Mouse (Mus musculus): ENCODE results near the gene Gys1. TPM values are rescaled to one million over a fixed set of nuclear protein-coding genes. Genes with fewer than 3 reads are reported as not detected.

The Gys1 gene
- polyA plus RNA-seq, 1 experiment from 2014 or later: 28.7 TPM

GRCm38 (mm10) chr7:45490822-45491221 lies 56.2 kb downstream of the Gys1 start:
- no peak for ATAC-seq (replicated peaks; ENCODE audit: insufficient number of reproducible peaks, low FRiP score, low TSS enrichment, low read depth)
- Histone ChIP-seq H3K4me3 (ENCODE audit: low read depth, low read length) (no peak overlapping the region), H3K36me3 (replicated peaks; ENCODE audit: control insufficient read depth, insufficient read depth, low read depth, low read length) (no peaks in the 10 kb centered on the region; the same call in 1 of the 2 replicates), H3K4me2 (ENCODE audit: low read depth, low read length) (no peak overlapping the region), H3K4me1 (ENCODE audit: control insufficient read depth, insufficient read depth, low read length) (no peaks in the 10 kb centered on the region; the same call in 1 of the 2 replicates), H3K27me3 (ENCODE audit: control insufficient read depth, insufficient read depth, low read length) (no peaks in the 10 kb centered on the region), H3K9me3 (replicated peaks; ENCODE audit: control insufficient read depth, low read length) (no peaks in the 10 kb centered on the region), H3K27ac (replicated peaks; ENCODE audit: low read depth, low read length) (no peak overlapping the region), H3K9ac (replicated peaks; ENCODE audit: low read length) (no peak overlapping the region)
- WGBS: 40% methylated on average over 9 of the region's 9 CpGs
- DNase-seq (ENCODE audit: low spot score): peak; percentile 57

GRCm38 (mm10) chr7:45491264-45491663 lies 56.6 kb downstream of the Gys1 start:
- ATAC-seq (replicated peaks; ENCODE audit: insufficient number of reproducible peaks, low FRiP score, low TSS enrichment, low read depth): no peak
- Histone ChIP-seq H3K4me3 (ENCODE audit: low read depth, low read length) (no peak overlapping the region), H3K36me3 (replicated peaks; ENCODE audit: control insufficient read depth, insufficient read depth, low read depth, low read length) (no peaks in the 10 kb centered on the region; the same call in 1 of the 2 replicates), H3K27ac (replicated peaks; ENCODE audit: low read depth, low read length) (no peak overlapping the region), H3K27me3 (ENCODE audit: control insufficient read depth, insufficient read depth, low read length) (no peaks in the 10 kb centered on the region), H3K9ac (replicated peaks; ENCODE audit: low read length) (no peak overlapping the region), H3K4me2 (ENCODE audit: low read depth, low read length) (no peak overlapping the region), H3K4me1 (ENCODE audit: control insufficient read depth, insufficient read depth, low read length) (no peaks in the 10 kb centered on the region; the same call in 1 of the 2 replicates), H3K9me3 (replicated peaks; ENCODE audit: control insufficient read depth, low read length) (no peaks in the 10 kb centered on the region)
- WGBS: 32% methylated on average over 3 of the region's 3 CpGs
- DNase-seq (ENCODE audit: low spot score): no peak

DNA sequence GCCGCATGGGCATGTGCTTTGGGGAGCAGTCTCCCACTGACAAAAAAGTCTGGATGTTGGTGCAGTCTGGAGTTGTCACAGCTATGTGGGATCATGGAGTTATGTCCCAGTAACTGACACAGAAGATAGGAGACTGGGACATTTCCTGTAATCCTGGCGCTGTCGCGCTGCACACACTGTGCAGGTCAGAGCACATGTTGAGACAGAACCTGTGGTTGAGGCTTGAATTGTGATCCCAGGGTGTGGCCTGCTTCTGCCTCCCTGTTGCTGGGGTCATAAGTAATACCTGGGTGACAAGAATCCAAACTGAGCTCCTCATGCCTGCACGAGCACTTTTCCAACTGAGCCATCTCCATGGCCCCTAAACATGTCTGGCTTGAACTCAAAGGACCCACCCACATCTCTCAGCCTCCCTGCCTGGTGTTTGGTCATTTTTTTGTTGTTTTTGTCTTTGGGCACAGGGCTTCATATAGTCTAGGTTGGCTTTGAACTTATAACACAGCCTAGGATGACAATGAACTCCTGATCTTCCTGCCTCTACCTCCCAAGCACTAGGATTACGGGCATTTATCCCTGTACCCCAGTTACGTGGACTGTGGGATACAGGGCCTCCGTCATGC lies 57.7 kb downstream of the Gys1 start:
- H3K36me3 ChIP-seq (replicated peaks; ENCODE audit: control insufficient read depth, insufficient read depth, low read depth, low read length): no peaks in the 10 kb centered on the region; the same call in none of the 2 replicates
- WGBS: 95% methylated on average over 8 of the region's 8 CpGs
- H3K27me3 ChIP-seq (ENCODE audit: control insufficient read depth, insufficient read depth, low read length): no peaks in the 10 kb centered on the region
- H3K9ac ChIP-seq (replicated peaks; ENCODE audit: low read length): no peak overlapping the region
- ATAC-seq (replicated peaks; ENCODE audit: insufficient number of reproducible peaks, low FRiP score, low TSS enrichment, low read depth): no peak
- no peaks in the 10 kb centered on the region for H3K9me3 ChIP-seq (replicated peaks; ENCODE audit: control insufficient read depth, low read length)
- H3K4me2 ChIP-seq (ENCODE audit: low read depth, low read length): no peak overlapping the region
- DNase-seq (ENCODE audit: low spot score): no peak
- no peak overlapping the region for H3K4me3 ChIP-seq (ENCODE audit: low read depth, low read length)
- H3K27ac ChIP-seq (replicated peaks; ENCODE audit: low read depth, low read length): no peak overlapping the region
- H3K4me1 ChIP-seq (ENCODE audit: control insufficient read depth, insufficient read depth, low read length): no peaks in the 10 kb centered on the region; the same call in 1 of the 2 replicates

DNA sequence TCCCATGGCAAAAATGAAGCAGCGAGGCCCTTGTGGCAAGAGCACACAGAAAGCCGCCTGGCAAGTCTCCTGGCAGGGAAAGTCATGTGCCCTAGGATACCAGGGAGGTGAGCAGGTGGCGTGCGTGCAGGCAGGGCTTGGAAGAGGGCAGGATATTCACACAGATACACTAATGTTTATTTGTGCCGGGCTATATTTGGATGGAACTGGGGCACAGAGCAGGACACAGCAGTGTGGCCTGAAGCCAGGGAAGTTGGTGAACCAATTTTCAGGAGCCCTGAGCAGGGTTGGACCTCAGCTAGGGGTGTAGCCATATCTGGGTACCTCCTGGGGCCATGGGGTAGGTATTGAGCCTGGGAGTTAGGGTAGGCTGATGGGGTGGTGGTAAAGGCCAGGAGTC lies 58.3 kb downstream of the Gys1 start:
- Histone ChIP-seq H3K27ac (replicated peaks; ENCODE audit: low read depth, low read length) (no peak overlapping the region), H3K9ac (replicated peaks; ENCODE audit: low read length) (no peak overlapping the region), H3K4me3 (ENCODE audit: low read depth, low read length) (no peak overlapping the region), H3K36me3 (replicated peaks; ENCODE audit: control insufficient read depth, insufficient read depth, low read depth, low read length) (no peaks in the 10 kb centered on the region; the same call in none of the 2 replicates), H3K4me2 (ENCODE audit: low read depth, low read length) (no peak overlapping the region), H3K27me3 (ENCODE audit: control insufficient read depth, insufficient read depth, low read length) (no peaks in the 10 kb centered on the region), H3K9me3 (replicated peaks; ENCODE audit: control insufficient read depth, low read length) (no peaks in the 10 kb centered on the region), H3K4me1 (ENCODE audit: control insufficient read depth, insufficient read depth, low read length) (no peaks in the 10 kb centered on the region; the same call in 1 of the 2 replicates)
- ATAC-seq (replicated peaks; ENCODE audit: insufficient number of reproducible peaks, low FRiP score, low TSS enrichment, low read depth) (no peak), DNase-seq (ENCODE audit: low spot score) (no peak)
- 93% methylated on average over 5 of the region's 5 CpGs for WGBS

DNA sequence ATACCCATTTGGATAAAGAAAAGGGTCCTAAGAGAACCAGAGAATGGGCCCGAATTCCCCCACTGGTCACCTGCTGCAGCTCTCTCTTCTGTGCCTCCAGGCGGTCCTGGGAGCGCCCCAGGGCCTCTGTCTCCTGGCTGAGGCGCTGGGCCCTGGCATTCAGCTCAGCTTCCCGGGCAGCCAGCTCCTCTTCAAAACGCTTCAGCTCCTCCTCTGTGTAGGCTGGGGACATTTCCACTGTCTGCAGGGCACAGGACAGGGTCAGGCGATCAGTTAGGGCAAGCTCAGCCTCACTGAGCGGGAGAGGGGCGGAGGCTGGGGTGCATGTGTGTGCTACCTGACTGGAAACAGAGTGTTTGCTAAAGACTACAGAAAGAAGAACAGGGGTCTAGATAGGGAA lies 59.9 kb downstream of the Gys1 start:
- Histone ChIP-seq H3K9ac (replicated peaks; ENCODE audit: low read length) (no peak overlapping the region), H3K27ac (replicated peaks; ENCODE audit: low read depth, low read length) (no peak overlapping the region), H3K4me3 (ENCODE audit: low read depth, low read length) (no peak overlapping the region), H3K4me2 (ENCODE audit: low read depth, low read length) (no peak overlapping the region), H3K9me3 (replicated peaks; ENCODE audit: control insufficient read depth, low read length) (no peaks in the 10 kb centered on the region), H3K4me1 (ENCODE audit: control insufficient read depth, insufficient read depth, low read length) (no peaks in the 10 kb centered on the region), H3K27me3 (ENCODE audit: control insufficient read depth, insufficient read depth, low read length) (no peaks in the 10 kb centered on the region), H3K36me3 (replicated peaks; ENCODE audit: control insufficient read depth, insufficient read depth, low read depth, low read length) (peaks cover 5% of the 10 kb centered on the region)
- no peak for ATAC-seq (replicated peaks; ENCODE audit: insufficient number of reproducible peaks, low FRiP score, low TSS enrichment, low read depth)
- 77% methylated on average over 9 of the region's 9 CpGs for WGBS
- DNase-seq (ENCODE audit: low spot score): no peak

GRCm38 (mm10) chr7:45498427-45498826 lies 63.8 kb downstream of the Gys1 start:
- no peaks in the 10 kb centered on the region for H3K27me3 ChIP-seq (ENCODE audit: control insufficient read depth, insufficient read depth, low read length)
- DNase-seq (ENCODE audit: low spot score) (no peak), ATAC-seq (replicated peaks; ENCODE audit: insufficient number of reproducible peaks, low FRiP score, low TSS enrichment, low read depth) (no peak)
- H3K9me3 ChIP-seq (replicated peaks; ENCODE audit: control insufficient read depth, low read length): no peaks in the 10 kb centered on the region
- H3K9ac ChIP-seq (replicated peaks; ENCODE audit: low read length): no peak overlapping the region
- no peak overlapping the region for H3K27ac ChIP-seq (replicated peaks; ENCODE audit: low read depth, low read length)
- peaks cover 5% of the 10 kb centered on the region for H3K36me3 ChIP-seq (replicated peaks; ENCODE audit: control insufficient read depth, insufficient read depth, low read depth, low read length)
- WGBS: 91% methylated on average over 6 of the region's 6 CpGs
- no peak overlapping the region for H3K4me2 ChIP-seq (ENCODE audit: low read depth, low read length)
- no peak overlapping the region for H3K4me3 ChIP-seq (ENCODE audit: low read depth, low read length)
- no peaks in the 10 kb centered on the region for H3K4me1 ChIP-seq (ENCODE audit: control insufficient read depth, insufficient read depth, low read length)

Small RNA genes within 50 kb of the gene (microRNA-seq; reads per million reads assigned to microRNA genes)
- gene Gm22133 (ENCODE audit: borderline number of aligned reads): not detected

Other genes with a start within 250 kb of the Gys1 start
- gene Ccdc155, start 230.0 kb upstream of the Gys1 start, polyA plus RNA-seq (2014; fragmentation: Nextera tagmentation; extraction: Ambion mirVana): 0.41 and 0.42 TPM in 2 replicates
- gene Dkkl1, start 222.7 kb upstream of the Gys1 start, polyA plus RNA-seq (2014; fragmentation: Nextera tagmentation; extraction: Ambion mirVana): 1.8 and 2.3 TPM in 2 replicates
- gene Tead2, start 219.1 kb upstream of the Gys1 start, polyA plus RNA-seq (2014; fragmentation: Nextera tagmentation; extraction: Ambion mirVana): 276 and 285 TPM in 2 replicates
- gene Cd37, start 195.7 kb upstream of the Gys1 start, polyA plus RNA-seq (2014; fragmentation: Nextera tagmentation; extraction: Ambion mirVana): 0.86 and 1.1 TPM in 2 replicates
- gene Slc6a16, start 193.8 kb upstream of the Gys1 start, polyA plus RNA-seq (2014; fragmentation: Nextera tagmentation; extraction: Ambion mirVana): 0.21 TPM in 1 of 2 replicates, not detected in the other
- not detected in 2 replicates for gene Slc6a21, start 157.3 kb upstream of the Gys1 start, polyA plus RNA-seq (2014; fragmentation: Nextera tagmentation; extraction: Ambion mirVana)
- 5.0 and 7.2 TPM in 2 replicates for gene Trpm4, start 101.1 kb upstream of the Gys1 start, polyA plus RNA-seq (2014; fragmentation: Nextera tagmentation; extraction: Ambion mirVana)
- 0.33 and 0.34 TPM in 2 replicates for gene Hrc, start 99.6 kb upstream of the Gys1 start, polyA plus RNA-seq (2014; fragmentation: Nextera tagmentation; extraction: Ambion mirVana)
- 7.4 TPM in 2 replicates for gene Ppfia3, start 67.8 kb upstream of the Gys1 start, polyA plus RNA-seq (2014; fragmentation: Nextera tagmentation; extraction: Ambion mirVana)
- 0.77 and 0.86 TPM in 2 replicates for gene Lin7b, start 64.3 kb upstream of the Gys1 start, polyA plus RNA-seq (2014; fragmentation: Nextera tagmentation; extraction: Ambion mirVana)
- 71.6 and 75.0 TPM in 2 replicates for gene Snrnp70, start 39.1 kb upstream of the Gys1 start, polyA plus RNA-seq (2014; fragmentation: Nextera tagmentation; extraction: Ambion mirVana)
- gene Kcna7, start 29.2 kb upstream of the Gys1 start, polyA plus RNA-seq (2014; fragmentation: Nextera tagmentation; extraction: Ambion mirVana): not detected in 2 replicates
- gene Ntf5, start 21.1 kb upstream of the Gys1 start, polyA plus RNA-seq (2014; fragmentation: Nextera tagmentation; extraction: Ambion mirVana): 3.9 and 5.1 TPM in 2 replicates
- gene Lhb, start 14.0 kb upstream of the Gys1 start, polyA plus RNA-seq (2014; fragmentation: Nextera tagmentation; extraction: Ambion mirVana): not detected in 2 replicates
- 172 and 179 TPM in 2 replicates for gene Ruvbl2, start 3.3 kb downstream of the Gys1 start, polyA plus RNA-seq (2014; fragmentation: Nextera tagmentation; extraction: Ambion mirVana)
- gene Ftl1, start 25.0 kb downstream of the Gys1 start, polyA plus RNA-seq (2014; fragmentation: Nextera tagmentation; extraction: Ambion mirVana): 4,830 and 5,123 TPM in 2 replicates
- gene Bax, start 32.1 kb downstream of the Gys1 start, polyA plus RNA-seq (2014; fragmentation: Nextera tagmentation; extraction: Ambion mirVana): 151 and 168 TPM in 2 replicates
- gene Tulp2, start 47.0 kb downstream of the Gys1 start, polyA plus RNA-seq (2014; fragmentation: Nextera tagmentation; extraction: Ambion mirVana): 0.43 and 0.95 TPM in 2 replicates
- gene Gm45808, start 52.0 kb downstream of the Gys1 start, polyA plus RNA-seq (2014; fragmentation: Nextera tagmentation; extraction: Ambion mirVana): not detected in 2 replicates
- gene Dhdh, start 54.0 kb downstream of the Gys1 start, polyA plus RNA-seq (2014; fragmentation: Nextera tagmentation; extraction: Ambion mirVana): 2.6 and 3.1 TPM in 2 replicates
- 96.7 and 107 TPM in 2 replicates for gene Nucb1, start 75.6 kb downstream of the Gys1 start, polyA plus RNA-seq (2014; fragmentation: Nextera tagmentation; extraction: Ambion mirVana)
- gene Ppp1r15a, start 91.4 kb downstream of the Gys1 start, polyA plus RNA-seq (2014; fragmentation: Nextera tagmentation; extraction: Ambion mirVana): 19.8 and 20.3 TPM in 2 replicates
- gene Plekha4, start 91.5 kb downstream of the Gys1 start, polyA plus RNA-seq (2014; fragmentation: Nextera tagmentation; extraction: Ambion mirVana): 0.62 and 1.3 TPM in 2 replicates
- 0.53 and 0.68 TPM in 2 replicates for gene Hsd17b14, start 120.0 kb downstream of the Gys1 start, polyA plus RNA-seq (2014; fragmentation: Nextera tagmentation; extraction: Ambion mirVana)
- gene Bcat2, start 135.3 kb downstream of the Gys1 start, polyA plus RNA-seq (2014; fragmentation: Nextera tagmentation; extraction: Ambion mirVana): 47.0 and 47.3 TPM in 2 replicates
- 0.22 TPM in 1 of 2 replicates, not detected in the other for gene Fgf21, start 180.6 kb downstream of the Gys1 start, polyA plus RNA-seq (2014; fragmentation: Nextera tagmentation; extraction: Ambion mirVana)
- 0.38 TPM in 1 of 2 replicates, not detected in the other for gene Fut1, start 182.4 kb downstream of the Gys1 start, polyA plus RNA-seq (2014; fragmentation: Nextera tagmentation; extraction: Ambion mirVana)
- gene Izumo1, start 187.0 kb downstream of the Gys1 start, polyA plus RNA-seq (2014; fragmentation: Nextera tagmentation; extraction: Ambion mirVana): 0.08 and 0.11 TPM in 2 replicates
- 5.4 and 5.7 TPM in 2 replicates for gene Rasip1, start 192.6 kb downstream of the Gys1 start, polyA plus RNA-seq (2014; fragmentation: Nextera tagmentation; extraction: Ambion mirVana)
- gene Mamstr, start 205.1 kb downstream of the Gys1 start, polyA plus RNA-seq (2014; fragmentation: Nextera tagmentation; extraction: Ambion mirVana): 1.4 and 1.8 TPM in 2 replicates
- 0.17 TPM in 1 of 2 replicates, not detected in the other for gene Fut2, start 231.6 kb downstream of the Gys1 start, polyA plus RNA-seq (2014; fragmentation: Nextera tagmentation; extraction: Ambion mirVana)
- gene Ntn5, start 249.2 kb downstream of the Gys1 start, polyA plus RNA-seq (2014; fragmentation: Nextera tagmentation; extraction: Ambion mirVana): 0.25 TPM in 2 replicates

All from embryonic facial prominence, embryonic 11.5 days (tissue).